Mouse (Mus musculus) Muller cell, postnatal 12 days (primary cell): ENCODE data around the gene Slc43a1.

Experiments used
- DNase-seq: peaks from one replicate; pipeline ENCODE4 v3.0.0-alpha.2; 2015; ENCODE audit errors: inconsistent ontology term

Gene Slc43a1

GRCm38 (mm10) chr2:84831666-84832391, 6.8 kb upstream of the Slc43a1 start:
- peak; percentile 55 for DNase-seq

GRCm38 (mm10) chr2:84837107-84837506, 1.5 kb upstream of the Slc43a1 start:
- DNase-seq: no peak

GRCm38 (mm10) chr2:84837817-84838592, 645 bp upstream of the Slc43a1 start:
- no peak for DNase-seq

- no peak for DNase-seq
Measured at GRCm38 (mm10) chr2:84838993-84839980, 637 bp downstream of the Slc43a1 start.

GRCm38 (mm10) chr2:84840016-84840747, 1.5 kb downstream of the Slc43a1 start:
- peak; percentile 68 for DNase-seq

- DNase-seq: no peak
Measured at GRCm38 (mm10) chr2:84840748-84841563, 2.3 kb downstream of the Slc43a1 start.

GRCm38 (mm10) chr2:84841905-84842304, 3.3 kb downstream of the Slc43a1 start:
- DNase-seq: no peak

- DNase-seq: no peak
Measured at GRCm38 (mm10) chr2:84843654-84844053, 5.0 kb downstream of the Slc43a1 start.

- DNase-seq: no peak
Measured at GRCm38 (mm10) chr2:84845226-84845625, 6.6 kb downstream of the Slc43a1 start.

- DNase-seq: no peak
Measured at GRCm38 (mm10) chr2:84850407-84851129, 11.9 kb downstream of the Slc43a1 start.

- no peak for DNase-seq
Measured at GRCm38 (mm10) chr2:84851130-84852040, 12.7 kb downstream of the Slc43a1 start.

GRCm38 (mm10) chr2:84855732-84856131, 17.1 kb downstream of the Slc43a1 start:
- no peak for DNase-seq

GRCm38 (mm10) chr2:84858551-84858950, 19.9 kb downstream of the Slc43a1 start:
- no peak for DNase-seq

GRCm38 (mm10) chr2:84859991-84860780, 21.5 kb downstream of the Slc43a1 start:
- peak; percentile 89 for DNase-seq

GRCm38 (mm10) chr2:84861430-84861829, 22.8 kb downstream of the Slc43a1 start:
- no peak for DNase-seq

GRCm38 (mm10) chr2:84862231-84862630, 23.6 kb downstream of the Slc43a1 start:
- DNase-seq: no peak
